Mouse (Mus musculus) thymus, adult 2 months (tissue): Measurements from ENCODE around the gene Whrn.

ENCODE experiments used
- CTCF ChIP-seq: fragments of 200-500 bp; IDR thresholded peaks from 2 replicates; pipeline ENCODE4 v1.5.1; 2012; ENCODE audit warnings: mild to moderate bottlenecking, control low read depth, low read length, moderate library complexity, borderline replicate concordance; ENCODE audit not compliant: control insufficient read depth, poor library complexity, insufficient read depth; ENCODE audit errors: extremely low read depth
- POLR2A ChIP-seq: fragments of 200-500 bp; IDR thresholded peaks from 2 replicates; pipeline ENCODE4 v1.6.1; 2012; ENCODE audit warnings: mild to moderate bottlenecking, low read length, control low read depth, moderate library complexity; ENCODE audit not compliant: control insufficient read depth, poor library complexity, insufficient read depth; ENCODE audit errors: extremely low read depth

- no peak for TF ChIP-seq CTCF
- no peak for TF ChIP-seq POLR2A
Observed at GRCm38 (mm10) chr4:63491521-63491920, 4.3 kb downstream of the Whrn start.
